Mouse (Mus musculus) liver, embryonic 14.5 days (tissue): ENCODE results near the gene Napsa. TPM values are rescaled to one million over a fixed set of nuclear protein-coding genes. Genes with fewer than 3 reads are reported as not detected.

ENCODE experiments used
- ATAC-seq: fragments of 200-750 bp; cut with Nextera tagmentation; 2 replicates; pipeline ENCODE4 v1.8.0; 2017; ENCODE audit warnings: moderate number of reproducible peaks, mild to moderate bottlenecking, moderate library complexity; ENCODE audit not compliant: insufficient read depth
- DNase-seq, 3 experiments: peaks; one replicate each; pipeline ENCODE4 v3.0.0-alpha.2; 2012 to 2013; ENCODE audit warnings: low read depth in 3 of 3, low spot score in 3 of 3
- H3K27ac ChIP-seq: fragments of 300-500 bp; sonication (generic); 2 replicates; pipeline ENCODE4 v1.5.1; 2014; ENCODE audit warnings: moderate library complexity, mild to moderate bottlenecking, control low read depth, inconsistent platforms
- H3K27me3 ChIP-seq: fragments of 300-500 bp; sonication (generic); 2 replicates; pipeline ENCODE4 v1.6.1; 2014; ENCODE audit warnings: mild to moderate bottlenecking, low read length, moderate library complexity; ENCODE audit not compliant: control insufficient read depth, insufficient read depth
- H3K36me3 ChIP-seq: fragments of 300-500 bp; sonication (generic); replicated peaks from 2 replicates; pipeline ENCODE4 v1.6.1; 2014; ENCODE audit warnings: low read depth; ENCODE audit not compliant: control insufficient read depth, insufficient read depth
- H3K4me1 ChIP-seq, 2 experiments: fragments of 200-500 bp in 1 of 2; fragments of 300-500 bp in 1 of 2; sonication (generic) in 1 of 2; replicated peaks; 2 replicates each; pipeline ENCODE4 v1.6.1; 2012 to 2014; ENCODE audit warnings: antibody characterized with exemption in 1 of 2, inconsistent platforms in 1 of 2, low read length in 1 of 2; ENCODE audit not compliant: control insufficient read depth in 2 of 2, insufficient read depth in 2 of 2
- H3K4me2 ChIP-seq: fragments of 300-500 bp; sonication (generic); 2 replicates; pipeline ENCODE4 v1.6.1; 2014; ENCODE audit warnings: low read depth, mild to moderate bottlenecking, control low read depth, moderate library complexity
- H3K4me3 ChIP-seq, 2 experiments: fragments of 200-500 bp in 1 of 2; fragments of 300-500 bp in 1 of 2; sonication (generic) in 1 of 2; 2 replicates each; pipeline ENCODE4 v1.5.1; 2012 to 2014; ENCODE audit warnings: low read depth in 2 of 2, low read length in 2 of 2, mild to moderate bottlenecking in 2 of 2, control low read depth in 1 of 2, inconsistent platforms in 1 of 2, moderate library complexity in 1 of 2; ENCODE audit not compliant: insufficient read depth in 1 of 2
- H3K9ac ChIP-seq: fragments of 300-500 bp; sonication (generic); replicated peaks from 2 replicates; pipeline ENCODE4 v1.6.1; 2014; ENCODE audit warnings: mild to moderate bottlenecking, control low read depth, moderate library complexity
- H3K9me3 ChIP-seq: fragments of 300-500 bp; sonication (generic); 2 replicates; pipeline ENCODE4 v1.6.1; 2016; ENCODE audit warnings: low read length, mixed read lengths; ENCODE audit not compliant: control insufficient read depth
- CTCF ChIP-seq: IDR thresholded peaks from 2 replicates; pipeline ENCODE4 v1.5.1; 2016; ENCODE audit warnings: antibody characterized with exemption, low read depth, control low read depth
- EP300 ChIP-seq: IDR thresholded peaks from 2 replicates; pipeline ENCODE4 v1.6.1; 2016; ENCODE audit warnings: antibody characterized with exemption, low read depth
- WGBS: fragments of 180-500 bp; shearing (Covaris S2); extraction: QIAGEN DNeasy Blood & Tissue Kit; methylation state at CpG from one replicate; pipeline ENCODE4 v1.1.7; 2014; ENCODE audit not compliant: insufficient replicate concordance; 5-methylcytosine and 5-hydroxymethylcytosine counted together
- polyA plus RNA-seq, 2 experiments: library from polyadenylated mRNA; depleted of rRNA in 1 of 2; stranded (reverse) in 1 of 2; unstranded in 1 of 2; fragments of >200 nt; fragmentation: Nextera tagmentation in 1 of 2; extraction: Ambion mirVana in 1 of 2; gene quantifications; 2 replicates each; pipeline versions ENCODE4 v1.2.1 to v1.2.3; 2012 to 2014

Napsa gene
- polyA plus RNA-seq, 2 experiments = 5.8 to 8.6 TPM

DNA sequence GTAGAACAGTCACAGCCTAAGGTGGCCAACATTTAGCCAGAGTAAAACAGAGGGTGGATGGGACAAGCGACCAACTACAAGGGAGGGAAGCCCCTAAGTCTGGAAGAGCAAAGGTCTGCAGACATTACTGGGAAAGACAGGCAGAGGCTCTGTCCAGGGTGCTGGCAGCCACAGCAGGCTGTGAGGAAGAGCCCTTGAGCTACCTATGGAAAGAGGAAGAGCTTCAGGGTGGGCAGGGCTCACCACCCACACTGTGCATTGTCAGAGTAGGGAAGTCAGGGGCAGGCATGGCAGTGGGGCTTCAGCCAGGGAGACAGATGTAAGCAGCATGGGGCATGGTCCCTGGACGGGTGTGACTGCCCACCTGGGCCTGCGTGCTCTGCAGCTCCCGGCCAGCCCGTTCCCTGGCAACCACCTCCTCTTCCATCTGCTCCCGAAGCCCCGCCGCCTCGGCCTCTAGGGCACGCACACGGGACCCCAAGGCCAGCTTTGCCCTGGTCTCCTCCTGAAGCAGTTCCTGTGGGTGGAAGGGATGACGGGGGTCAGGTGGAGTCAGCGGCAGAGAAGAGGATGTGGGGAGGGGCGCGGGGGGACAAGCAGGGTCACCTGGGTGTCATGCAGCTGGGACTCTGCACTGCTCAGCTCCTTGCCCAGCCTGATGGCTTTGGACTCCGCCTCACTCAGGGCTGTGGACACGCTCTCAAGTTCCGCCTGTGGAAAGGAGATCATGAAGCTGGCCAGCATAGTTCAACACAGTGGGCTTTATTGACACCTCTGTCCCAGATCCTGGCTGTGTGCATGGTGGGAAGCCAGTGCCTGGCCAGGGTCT lies 51.7 kb downstream of the Napsa start:
- TF ChIP-seq CTCF = no peak
- no peak for TF ChIP-seq EP300
- H3K4me2 ChIP-seq = no peak overlapping the region
- no peak for DNase-seq
- no peaks in the 10 kb centered on the region for H3K4me1 ChIP-seq
- no peak overlapping the region for H3K27ac ChIP-seq
- H3K9ac ChIP-seq = no peak overlapping the region
- ATAC-seq = no peak
- 37% methylated on average over 18 of the region's 18 CpGs for WGBS
- H3K4me3 ChIP-seq = no peak overlapping the region
- no peaks in the 10 kb centered on the region for H3K27me3 ChIP-seq
- H3K36me3 ChIP-seq = no peaks in the 10 kb centered on the region
- H3K9me3 ChIP-seq = no peaks in the 10 kb centered on the region

DNA sequence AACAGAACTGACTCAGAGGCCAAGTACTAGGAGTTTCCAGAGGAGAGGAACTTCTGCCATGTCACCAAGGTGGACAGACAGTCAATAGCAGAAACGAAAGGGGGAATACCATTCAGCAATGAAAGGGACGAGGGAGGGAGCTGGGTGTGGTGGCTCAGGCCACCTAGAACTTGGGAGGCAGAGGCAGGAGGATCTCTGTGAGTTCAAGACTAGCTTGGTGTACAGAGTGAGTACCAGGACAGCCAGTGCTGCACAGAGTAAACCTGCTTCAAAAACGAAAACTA lies 52.3 kb downstream of the Napsa start:
- DNase-seq (no peak), ATAC-seq (no peak)
- Histone ChIP-seq H3K4me1 (no peaks in the 10 kb centered on the region), H3K9me3 (no peaks in the 10 kb centered on the region), H3K27me3 (no peaks in the 10 kb centered on the region), H3K9ac (no peak overlapping the region), H3K27ac (no peak overlapping the region), H3K36me3 (no peaks in the 10 kb centered on the region), H3K4me2 (no peak overlapping the region), H3K4me3 (no peak overlapping the region)
- 43% methylated on average over 3 of the region's 3 CpGs for WGBS
- no peak for TF ChIP-seq CTCF
- TF ChIP-seq EP300 = no peak

DNA sequence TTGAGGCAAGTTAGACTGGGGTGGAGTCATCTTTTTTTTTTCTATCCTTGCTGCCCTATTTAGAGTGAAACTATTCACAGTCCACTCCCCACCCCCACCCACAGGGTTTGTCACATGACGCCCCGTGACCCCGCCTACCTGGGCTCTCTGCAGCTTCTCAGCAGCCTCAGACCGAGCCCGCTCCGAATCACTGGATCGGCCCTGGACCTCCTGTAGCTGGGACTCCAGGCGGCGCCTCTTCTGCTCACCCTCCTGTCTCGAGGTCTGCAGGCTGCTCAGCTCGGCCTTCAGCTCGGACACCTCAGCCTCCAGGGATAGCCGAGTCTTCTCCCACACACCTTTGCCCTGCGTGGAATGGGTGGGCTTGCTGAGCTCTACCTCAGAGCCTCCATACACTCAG lies 52.6 kb downstream of the Napsa start:
- Histone ChIP-seq H3K27ac (no peak overlapping the region), H3K9ac (no peak overlapping the region), H3K27me3 (no peaks in the 10 kb centered on the region), H3K9me3 (no peaks in the 10 kb centered on the region), H3K4me3 (no peak overlapping the region), H3K36me3 (no peaks in the 10 kb centered on the region), H3K4me2 (no peak overlapping the region), H3K4me1 (no peaks in the 10 kb centered on the region)
- no peak for ATAC-seq
- WGBS = 39% methylated on average over 14 of the region's 14 CpGs
- DNase-seq = no peak
- no peak for TF ChIP-seq EP300
- TF ChIP-seq CTCF = no peak

DNA sequence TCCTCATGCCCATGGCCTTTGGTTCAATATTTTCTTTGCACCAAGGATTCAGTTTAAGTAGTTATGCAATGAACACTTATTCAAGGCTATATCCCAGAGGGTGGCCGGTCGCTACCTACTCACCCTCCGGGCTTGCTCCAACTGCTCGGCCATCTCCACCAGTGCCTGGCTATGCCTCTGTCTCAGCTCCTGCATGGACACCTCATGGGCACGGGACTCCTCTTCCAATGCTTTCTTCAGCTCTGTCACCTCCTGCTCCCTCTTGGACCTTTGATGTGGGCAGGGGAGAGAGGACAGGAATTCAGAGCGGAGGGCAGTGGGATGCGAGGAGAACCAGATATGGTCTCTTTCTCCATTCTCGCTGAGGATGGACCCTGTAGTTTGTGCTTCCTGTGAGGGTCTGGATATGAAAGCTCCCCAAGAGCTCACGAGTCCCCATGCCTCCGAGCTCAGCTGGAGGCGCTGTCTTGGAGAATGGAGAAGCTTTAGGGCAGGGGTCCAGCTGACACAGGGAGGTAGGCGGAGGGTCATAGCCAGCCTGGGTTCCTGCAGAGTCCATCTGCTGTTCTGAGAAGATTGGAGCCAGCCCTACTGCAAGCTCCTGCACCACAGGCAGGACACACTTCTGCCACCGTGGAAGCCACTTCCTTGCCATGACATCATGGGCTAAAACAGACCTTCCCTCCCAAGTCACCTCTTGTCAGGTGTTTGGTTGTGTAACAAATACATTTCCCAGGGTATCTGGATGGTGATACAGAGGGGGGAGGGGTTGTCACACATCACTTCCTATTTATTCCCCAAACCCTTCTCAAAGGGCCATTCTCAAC lies 53.3 kb downstream of the Napsa start:
- H3K9me3 ChIP-seq = no peaks in the 10 kb centered on the region
- no peak for TF ChIP-seq EP300
- no peak for TF ChIP-seq CTCF
- no peak overlapping the region for H3K4me2 ChIP-seq
- ATAC-seq = no peak
- H3K36me3 ChIP-seq = no peaks in the 10 kb centered on the region
- H3K4me3 ChIP-seq = no peak overlapping the region
- WGBS = 58% methylated on average over 13 of the region's 13 CpGs
- H3K4me1 ChIP-seq = no peaks in the 10 kb centered on the region
- H3K27ac ChIP-seq = no peak overlapping the region
- no peak for DNase-seq
- H3K9ac ChIP-seq = no peak overlapping the region
- no peaks in the 10 kb centered on the region for H3K27me3 ChIP-seq

DNA sequence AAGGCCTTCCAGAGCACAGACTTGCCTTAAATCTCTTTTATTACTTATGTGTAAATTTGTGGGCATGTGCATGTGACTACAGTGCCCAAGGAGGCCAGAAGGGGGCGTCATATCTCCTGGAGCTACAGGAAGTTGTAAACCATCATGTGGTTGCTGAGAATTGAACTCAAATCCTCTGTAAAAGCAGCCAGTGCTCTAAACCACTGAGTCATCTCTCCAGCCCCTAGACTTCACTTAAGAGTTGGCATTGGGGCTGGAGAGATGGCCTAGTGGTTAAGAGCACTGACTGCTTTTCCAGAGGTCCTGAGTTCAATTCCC lies 53.8 kb downstream of the Napsa start:
- Histone ChIP-seq H3K4me3 (no peak overlapping the region), H3K9ac (no peak overlapping the region), H3K27ac (no peak overlapping the region), H3K36me3 (no peaks in the 10 kb centered on the region), H3K27me3 (no peaks in the 10 kb centered on the region), H3K4me1 (no peaks in the 10 kb centered on the region), H3K4me2 (no peak overlapping the region), H3K9me3 (no peaks in the 10 kb centered on the region)
- TF ChIP-seq EP300 (no peak), CTCF (no peak)
- 26% methylated on average over 1 of the region's 1 CpGs for WGBS
- ATAC-seq = no peak
- DNase-seq = no peak
